ENCODE assay signal across 27 mouse cellular contexts in genomic region chr14:71142465-71142864, GRCm38 (mm10).
"Had no signal": no experiment of that assay in that cellular context is flagged by ENCODE, and none has a peak within 500 bp of the region (broad histone marks: within the 10 kb centered on the region; RNA-seq: fewer than 3 reads in every experiment).

No protein-coding gene starts in this region.

- H3K36me3 ChIP-seq: embryonic facial prominence, embryonic 10.5 days; embryonic facial prominence, embryonic 12.5 days; embryonic facial prominence, embryonic 13.5 days; embryonic facial prominence, embryonic 15.5 days; forebrain, embryonic 10.5 days; forebrain, embryonic 12.5 days; forebrain, embryonic 15.5 days had no signal

- H3K4me1 ChIP-seq: embryonic facial prominence, embryonic 10.5 days; embryonic facial prominence, embryonic 12.5 days; embryonic facial prominence, embryonic 13.5 days; embryonic facial prominence, embryonic 15.5 days; forebrain, embryonic 10.5 days; forebrain, embryonic 12.5 days; forebrain, embryonic 13.5 days; forebrain, embryonic 15.5 days had no signal

- H3K27ac ChIP-seq: embryonic facial prominence, embryonic 10.5 days; embryonic facial prominence, embryonic 12.5 days; embryonic facial prominence, embryonic 13.5 days; embryonic facial prominence, embryonic 15.5 days; forebrain, embryonic 10.5 days; forebrain, embryonic 12.5 days; forebrain, embryonic 13.5 days; forebrain, embryonic 15.5 days; gastrocnemius, adult 2 months; heart, adult 2 months had no signal

- H3K9me3 ChIP-seq: embryonic facial prominence, embryonic 10.5 days; embryonic facial prominence, embryonic 13.5 days; embryonic facial prominence, embryonic 15.5 days; forebrain, embryonic 12.5 days; forebrain, embryonic 13.5 days; forebrain, embryonic 15.5 days had no signal

- H3K27me3 ChIP-seq: embryonic facial prominence, embryonic 12.5 days; embryonic facial prominence, embryonic 13.5 days; embryonic facial prominence, embryonic 15.5 days; forebrain, embryonic 12.5 days; forebrain, embryonic 13.5 days; forebrain, embryonic 15.5 days had no signal

- DNase-seq: cerebellum, adult 8-10 months; cerebellum, adult 9-10 months; cerebellum, adult 9-11 months; cerebellum, postnatal 10 days; cerebellum, postnatal 14 days; cerebellum, postnatal 25 days; cerebellum, postnatal 36 days; embryo, embryonic 11 days; forebrain, postnatal 0 days; gastrocnemius, adult 2 months; gastrocnemius, postnatal 10 days; gastrocnemius, postnatal 14 days; gastrocnemius, postnatal 36 days; heart, adult 11 months; heart, adult 18-20 months; heart, adult 2 months had no signal

- H3K9ac ChIP-seq: embryonic facial prominence, embryonic 12.5 days; embryonic facial prominence, embryonic 13.5 days; embryonic facial prominence, embryonic 15.5 days; forebrain, embryonic 12.5 days; forebrain, embryonic 13.5 days; forebrain, embryonic 15.5 days; forebrain, postnatal 0 days had no signal

- H3K4me3 ChIP-seq: embryonic facial prominence, embryonic 10.5 days; embryonic facial prominence, embryonic 12.5 days; embryonic facial prominence, embryonic 13.5 days; embryonic facial prominence, embryonic 15.5 days; erythroblast, embryonic 14.5 days; forebrain, embryonic 10.5 days; forebrain, embryonic 12.5 days; forebrain, embryonic 13.5 days; forebrain, embryonic 15.5 days; gastrocnemius, adult 2 months; heart, adult 2 months had no signal

- ATAC-seq: forebrain, embryonic 13.5 days; forebrain, embryonic 14.5 days; forebrain, embryonic 15.5 days; forebrain, embryonic 16.5 days; forebrain, postnatal 0 days had no signal
